Mouse (Mus musculus): Measurements from ENCODE around the gene Hoxd9. TPM values are rescaled to one million over a fixed set of nuclear protein-coding genes. Genes with fewer than 3 reads are reported as not detected.

Gene Hoxd9
- total and polyA plus RNA-seq, 3 experiments: not detected

DNA sequence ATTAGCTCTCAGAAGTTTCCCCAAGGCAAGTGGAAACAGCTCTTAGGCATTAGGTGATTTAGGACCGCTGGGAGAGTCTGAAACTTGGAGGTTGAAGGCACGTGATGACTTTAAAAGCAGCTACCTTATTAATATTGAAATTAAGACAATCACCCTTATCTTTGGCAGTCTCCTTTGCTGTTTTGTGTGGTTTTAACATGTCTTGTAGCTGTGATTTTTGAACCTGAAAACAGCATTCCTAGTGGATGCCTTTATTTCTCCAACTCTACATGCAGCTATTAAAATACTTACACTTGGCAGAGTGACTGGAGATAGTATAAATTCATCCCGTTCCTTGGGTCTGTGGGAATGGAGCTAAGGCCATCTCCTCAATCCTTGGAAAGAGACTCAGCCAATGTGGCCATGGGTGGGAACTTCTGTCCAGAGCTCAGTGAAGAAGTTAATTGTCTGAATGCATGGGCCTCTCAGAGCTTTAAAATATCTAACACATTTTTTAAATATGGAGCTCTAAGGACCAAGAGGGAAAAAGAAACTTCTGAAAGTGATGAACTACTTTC, 26.8 kb upstream of the Hoxd9 start:
- Histone ChIP-seq H3K27me3 (ENCODE audit: control insufficient read depth in 1 of 2, insufficient read depth in 2 of 2, low read length in 2 of 2) (no peaks in the 10 kb centered on the region), H3K9me3 (replicated peaks; ENCODE audit: insufficient read depth, low read length) (no peaks in the 10 kb centered on the region), H3K27ac (ENCODE audit: control insufficient read depth, low read depth, low read length) (no peak overlapping the region), H3K36me3 (ENCODE audit: control insufficient read depth in 1 of 2, insufficient read depth in 2 of 2, low read length in 2 of 2) (no peaks in the 10 kb centered on the region), H3K9ac (ENCODE audit: control insufficient read depth, low read depth, low read length, poor library complexity, severe bottlenecking) (no peak overlapping the region), H3K79me2 (ENCODE audit: control insufficient read depth, insufficient read depth, low read length, poor library complexity) (no peaks in the 10 kb centered on the region), H3K4me3 (ENCODE audit: control insufficient read depth in 1 of 2, insufficient read depth in 1 of 2, low read depth in 2 of 2, low read length in 2 of 2) (no peak overlapping the region), H3K4me1 (ENCODE audit: control insufficient read depth in 1 of 2, insufficient read depth in 2 of 2, low read length in 2 of 2) (no peaks in the 10 kb centered on the region)
- DNase-seq (ENCODE audit: low read depth, low spot score): no peak
- TF ChIP-seq TCF12 (IDR thresholded peaks at IDR 0.05; ENCODE audit: low read depth, low read length): no peak
- no peak for TF ChIP-seq POLR2AphosphoS2 (IDR thresholded peaks at IDR 0.05; ENCODE audit: low read length)
- no peak for TF ChIP-seq KAT2A (conservative IDR thresholded peaks at IDR 0.05; ENCODE audit: low read depth, low read length)
- TF ChIP-seq UBTF (IDR thresholded peaks at IDR 0.05; ENCODE audit: borderline replicate concordance, insufficient read depth, low read depth, low read length): no peak
- no peak for TF ChIP-seq GABPA (IDR thresholded peaks at IDR 0.05; ENCODE audit: low read depth, low read length)
- no peak for TF ChIP-seq TBP (IDR thresholded peaks at IDR 0.05; ENCODE audit: low read depth, low read length)
- no peak for TF ChIP-seq MYB (IDR thresholded peaks at IDR 0.05; ENCODE audit: low read depth, low read length)
- TF ChIP-seq GATA1 (IDR thresholded peaks at IDR 0.05; ENCODE audit: low read depth, low read length): no peak
- no peak for TF ChIP-seq RCOR1 (IDR thresholded peaks at IDR 0.05; ENCODE audit: low read depth, low read length)
- TF ChIP-seq USF2 (IDR thresholded peaks at IDR 0.05; ENCODE audit: borderline replicate concordance in 1 of 2, insufficient read depth in 1 of 2, low read depth in 1 of 2, low read length in 2 of 2): no peak
- no peak for TF ChIP-seq MYC (IDR thresholded peaks at IDR 0.05; ENCODE audit: low read depth, low read length)
- TF ChIP-seq ZNF384 (IDR thresholded peaks at IDR 0.05; ENCODE audit: low read depth, low read length): no peak
- no peak for TF ChIP-seq USF1 (IDR thresholded peaks at IDR 0.05; ENCODE audit: low read depth, low read length)
- TF ChIP-seq TAL1 (IDR thresholded peaks at IDR 0.05; ENCODE audit: low read length): no peak
- TF ChIP-seq E2F4 (IDR thresholded peaks at IDR 0.05; ENCODE audit: borderline replicate concordance, low read depth, low read length): no peak
- TF ChIP-seq NRF1 (IDR thresholded peaks at IDR 0.05; ENCODE audit: insufficient read depth, low read depth, low read length, poor library complexity, severe bottlenecking): no peak
- TF ChIP-seq MAX (IDR thresholded peaks at IDR 0.05; ENCODE audit: low read length): no peak

DNA sequence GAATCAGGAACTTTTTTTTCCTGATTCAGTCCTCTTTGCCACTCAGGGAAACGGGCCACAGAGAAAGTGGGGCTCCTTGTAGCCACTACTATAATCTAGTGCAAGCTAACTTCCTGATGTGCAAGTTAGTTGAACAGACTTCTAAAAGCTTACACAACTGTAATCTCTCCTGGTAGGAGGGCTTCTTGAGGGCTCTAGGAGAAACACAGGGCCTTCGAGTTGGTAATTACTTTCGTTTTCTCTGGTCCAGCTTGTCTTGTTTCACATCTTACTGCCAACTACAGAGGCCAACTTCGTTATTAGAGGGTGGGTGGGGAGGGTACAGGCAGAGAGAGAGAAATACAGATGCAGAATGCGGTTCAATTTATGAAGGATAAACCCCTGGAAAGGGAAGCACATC, 25.7 kb upstream of the Hoxd9 start:
- peak; percentile 49 for DNase-seq (ENCODE audit: low read depth, low spot score)
- H3K4me3 ChIP-seq (ENCODE audit: control insufficient read depth in 1 of 2, insufficient read depth in 1 of 2, low read depth in 2 of 2, low read length in 2 of 2): peak overlapping the region; percentile 54 to 69
- TF ChIP-seq USF1 (IDR thresholded peaks at IDR 0.05; ENCODE audit: low read depth, low read length): no peak
- TF ChIP-seq HCFC1 (IDR thresholded peaks at IDR 0.05; ENCODE audit: low read depth, low read length): no peak
- no peak for TF ChIP-seq MXI1 (IDR thresholded peaks at IDR 0.05; ENCODE audit: low read depth, low read length)
- no peak for TF ChIP-seq BHLHE40 (IDR thresholded peaks at IDR 0.05; ENCODE audit: borderline replicate concordance, low read depth, low read length)
- no peak for TF ChIP-seq GATA1 (IDR thresholded peaks at IDR 0.05; ENCODE audit: low read depth, low read length)
- TF ChIP-seq MYB (IDR thresholded peaks at IDR 0.05; ENCODE audit: low read depth, low read length): no peak
- no peak for TF ChIP-seq UBTF (IDR thresholded peaks at IDR 0.05; ENCODE audit: borderline replicate concordance, insufficient read depth, low read depth, low read length)
- no peak for TF ChIP-seq E2F4 (IDR thresholded peaks at IDR 0.05; ENCODE audit: borderline replicate concordance, low read depth, low read length)
- no peak for TF ChIP-seq ZNF384 (IDR thresholded peaks at IDR 0.05; ENCODE audit: low read depth, low read length)
- TF ChIP-seq CHD2 (IDR thresholded peaks at IDR 0.05; ENCODE audit: low read length): no peak
- TF ChIP-seq MAFK (IDR thresholded peaks at IDR 0.05; ENCODE audit: borderline replicate concordance, low read depth, low read length): no peak
- TF ChIP-seq POLR2AphosphoS5 (IDR thresholded peaks at IDR 0.05; ENCODE audit: borderline replicate concordance, low read depth, low read length): no peak
- TF ChIP-seq RAD21 (IDR thresholded peaks at IDR 0.05; ENCODE audit: low read depth, low read length): no peak
- no peak for TF ChIP-seq POLR2A (IDR thresholded peaks at IDR 0.05; ENCODE audit: control insufficient read depth in 1 of 2, insufficient read depth in 1 of 2, low read depth in 1 of 2, low read length in 2 of 2, poor library complexity in 1 of 2)
- TF ChIP-seq MAZ (IDR thresholded peaks at IDR 0.05; ENCODE audit: low read depth, low read length): no peak
- TF ChIP-seq MAX (IDR thresholded peaks at IDR 0.05; ENCODE audit: low read length): no peak
- no peak for TF ChIP-seq MEF2A (IDR thresholded peaks at IDR 0.05; ENCODE audit: extremely low read depth, insufficient replicate concordance, low read depth, low read length, poor library complexity, severe bottlenecking)

More for the DNA sequence above, 25.7 kb upstream of the Hoxd9 start:
- Histone ChIP-seq H3K9me3 (replicated peaks; ENCODE audit: insufficient read depth, low read length) (no peaks in the 10 kb centered on the region), H3K9ac (ENCODE audit: control insufficient read depth, low read depth, low read length, poor library complexity, severe bottlenecking) (peak overlapping the region; percentile 54), H3K27ac (ENCODE audit: control insufficient read depth, low read depth, low read length) (no peak overlapping the region), H3K4me1 (ENCODE audit: control insufficient read depth in 1 of 2, insufficient read depth in 2 of 2, low read length in 2 of 2) (no peaks in the 10 kb centered on the region), H3K27me3 (ENCODE audit: control insufficient read depth in 1 of 2, insufficient read depth in 2 of 2, low read length in 2 of 2) (no peaks in the 10 kb centered on the region; a peak in 1 of 4 replicates), H3K36me3 (ENCODE audit: control insufficient read depth in 1 of 2, insufficient read depth in 2 of 2, low read length in 2 of 2) (no peaks in the 10 kb centered on the region), H3K79me2 (ENCODE audit: control insufficient read depth, insufficient read depth, low read length, poor library complexity) (no peaks in the 10 kb centered on the region)
